Mouse (Mus musculus) right cerebral cortex, postnatal 10 days (tissue): Measurements from ENCODE around the gene Cyp4a30b.
"Not testable (repeated sequence)": the region's sequence is repeated elsewhere in the genome, so short reads cannot be mapped to it uniquely, and the experiment has no call there.

Experiments used
- DNase-seq, 2 experiments: peaks; one replicate each; pipeline ENCODE4 v3.0.0; 2021; ENCODE audit warnings: low spot score in 2 of 2

The Cyp4a30b gene

DNA sequence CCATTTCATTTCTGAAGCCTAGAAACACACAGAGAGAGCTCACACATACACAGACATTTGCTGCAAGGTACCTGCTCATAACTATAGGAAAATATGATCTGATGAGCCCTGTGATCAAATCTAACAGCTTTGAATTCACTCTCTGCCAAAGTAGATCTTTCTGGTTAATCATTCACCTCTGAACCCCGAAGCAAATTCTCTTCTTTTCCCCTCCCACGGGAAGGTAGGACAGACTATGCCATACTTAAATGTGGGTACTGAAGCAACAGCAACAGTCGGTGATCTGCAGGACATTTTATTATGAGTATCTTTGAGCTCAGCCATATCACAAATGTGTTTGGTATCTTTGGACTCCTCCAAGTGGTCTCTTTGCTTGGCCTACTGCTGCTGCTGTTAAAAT, at the start of gene Cyp4a30b:
Gene Cyp4a30b (plus strand): TSS at position 301 of the 400 bp plus-strand sequence.
- DNase-seq = no peak

DNA sequence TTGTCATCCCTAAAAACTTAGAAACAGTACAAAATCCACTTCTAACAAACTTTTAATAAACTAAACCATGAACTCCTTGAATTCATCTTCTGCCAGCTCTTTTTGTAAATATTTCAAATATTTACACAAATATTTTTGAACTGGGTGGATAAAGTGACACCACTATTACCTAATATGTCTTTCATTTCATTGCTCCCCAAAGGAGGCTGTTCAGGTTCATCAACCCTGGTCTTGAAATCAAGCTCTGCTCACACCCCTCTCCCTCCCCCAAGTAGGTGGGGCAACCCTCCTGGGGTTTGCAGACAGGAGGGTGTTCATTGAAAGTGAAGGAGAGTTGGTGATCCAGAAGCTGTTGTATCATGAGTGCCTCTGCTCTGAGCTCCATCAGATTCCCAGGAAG, 41.1 kb upstream of the Cyp4a30b start, which contains the start of gene Cyp4a12b:
Gene Cyp4a12b (plus strand): TSS at position 301 of the 400 bp plus-strand sequence.
- not testable (repeated sequence) for DNase-seq

DNA sequence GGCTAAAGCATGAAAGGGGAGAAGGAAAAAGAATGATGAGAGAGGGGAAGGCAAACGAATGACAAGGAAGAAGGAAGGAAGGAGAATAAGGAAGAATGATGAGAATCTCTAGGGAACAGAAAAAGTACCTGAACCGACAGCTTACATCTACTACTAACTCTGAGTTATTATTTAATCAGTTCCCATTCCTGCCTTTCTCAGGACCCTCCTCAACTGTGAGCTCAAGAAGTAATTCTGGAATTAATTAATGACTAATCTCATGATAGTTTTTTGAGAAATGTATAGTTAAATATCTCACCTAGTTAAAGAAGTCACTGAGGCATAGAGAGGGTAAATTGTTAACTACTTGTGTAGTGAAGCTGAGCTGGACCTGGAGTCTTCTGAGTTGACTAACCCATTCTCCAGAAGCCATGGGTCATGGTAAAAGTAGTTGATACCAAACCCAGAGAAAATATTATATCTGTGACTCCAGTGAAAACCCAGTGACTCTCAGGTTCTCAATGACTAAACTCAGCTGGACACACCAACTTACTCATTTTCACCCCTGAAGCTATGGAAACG, 1.7 kb upstream of the Cyp4a30b start:
- DNase-seq = no peak

DNA sequence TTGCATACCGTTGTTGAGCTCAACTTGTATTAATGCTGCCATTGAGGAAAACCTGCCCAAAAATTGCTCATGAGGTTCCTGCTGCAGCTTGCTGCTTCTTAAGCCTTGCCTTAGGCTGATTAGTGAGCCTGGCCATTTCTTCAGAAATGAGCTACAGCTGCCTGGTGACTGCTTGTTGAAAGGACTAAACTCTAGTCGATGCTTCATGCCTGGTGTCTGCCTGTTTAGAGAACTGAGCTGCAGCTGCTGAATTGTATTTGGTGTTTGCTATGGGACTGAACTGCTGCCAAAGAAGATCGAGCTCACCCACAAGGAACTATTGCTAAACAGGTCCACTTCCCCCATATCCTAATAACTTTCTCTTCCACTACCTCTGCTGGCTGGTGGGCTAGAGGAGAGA, 21.2 kb downstream of the Cyp4a30b start:
- not testable (repeated sequence) for DNase-seq

DNA sequence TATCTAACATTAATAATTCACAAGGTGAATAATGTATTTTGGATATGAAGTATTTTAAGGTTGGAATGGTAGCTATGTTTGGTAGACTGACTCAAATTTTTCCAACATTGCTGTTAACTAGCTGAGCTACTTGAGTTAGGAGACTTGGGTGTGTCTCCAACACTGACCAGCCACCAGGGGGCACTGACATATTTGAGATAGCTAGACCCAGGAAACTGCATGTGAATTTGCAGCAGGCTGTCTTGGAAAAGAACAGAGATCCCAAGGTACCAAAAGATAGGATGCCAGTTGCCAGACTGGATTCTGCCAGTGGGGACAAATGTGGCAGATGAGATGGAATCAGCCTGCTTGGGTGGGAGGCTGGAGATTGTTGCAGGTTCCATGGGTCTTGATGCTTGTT, 23.6 kb downstream of the Cyp4a30b start:
- not testable (repeated sequence) for DNase-seq

DNA sequence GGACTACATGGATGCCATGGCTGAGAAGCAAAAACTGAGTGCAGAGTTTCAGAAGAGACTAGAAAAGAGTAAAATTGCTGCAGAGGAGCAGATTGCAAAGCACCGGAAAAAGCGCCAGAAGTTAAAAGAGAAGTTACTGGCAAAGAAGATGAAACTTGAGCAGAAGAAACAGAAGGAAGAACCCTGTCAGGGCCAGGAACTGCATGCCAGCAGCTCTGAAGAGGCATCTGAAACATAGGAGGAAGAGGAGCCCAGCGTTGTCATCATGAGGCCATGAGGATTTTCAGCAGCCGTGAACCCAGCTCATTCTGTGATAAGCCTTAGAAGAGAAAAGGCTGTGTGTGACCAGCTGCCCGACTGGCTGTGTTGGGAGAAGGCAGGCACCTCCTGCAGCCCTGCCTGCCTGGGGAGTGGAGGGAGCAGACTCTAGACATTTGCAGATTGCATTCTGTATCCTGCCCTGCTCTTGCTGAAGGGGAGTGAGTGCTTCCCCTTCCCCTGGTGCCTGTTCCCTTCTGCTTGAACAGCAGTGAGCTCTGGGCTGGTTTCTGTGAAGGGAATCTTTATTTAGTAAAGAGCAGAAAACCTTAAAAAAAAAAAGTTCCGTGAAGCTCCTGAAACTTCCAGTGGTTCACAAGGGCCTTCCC, 28.7 kb downstream of the Cyp4a30b start:
- DNase-seq = peak; percentile 23 to 43

DNA sequence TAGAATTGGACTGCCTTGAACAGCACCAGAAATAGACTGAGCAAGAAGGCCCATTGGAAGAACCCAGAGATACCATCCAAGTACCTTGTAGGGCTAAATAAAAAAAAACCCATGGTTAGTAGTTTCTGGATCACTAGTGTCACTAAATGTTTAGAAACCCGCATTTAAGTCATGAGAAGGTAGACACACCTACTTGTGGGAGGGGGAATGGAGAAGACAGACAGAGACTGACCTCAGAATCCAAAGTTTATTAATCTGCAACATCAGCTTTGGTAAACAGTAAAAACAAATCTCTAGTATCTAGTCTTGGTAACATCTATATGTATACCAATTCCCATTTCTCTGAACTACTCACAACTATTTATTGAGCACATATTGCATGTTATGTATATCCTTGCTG, 43.6 kb downstream of the Cyp4a30b start, which contains the start of gene Cyp4a14:
Gene Cyp4a14 (minus strand): TSS at position 142 of the 400 bp plus-strand sequence.
- no peak for DNase-seq

DNA sequence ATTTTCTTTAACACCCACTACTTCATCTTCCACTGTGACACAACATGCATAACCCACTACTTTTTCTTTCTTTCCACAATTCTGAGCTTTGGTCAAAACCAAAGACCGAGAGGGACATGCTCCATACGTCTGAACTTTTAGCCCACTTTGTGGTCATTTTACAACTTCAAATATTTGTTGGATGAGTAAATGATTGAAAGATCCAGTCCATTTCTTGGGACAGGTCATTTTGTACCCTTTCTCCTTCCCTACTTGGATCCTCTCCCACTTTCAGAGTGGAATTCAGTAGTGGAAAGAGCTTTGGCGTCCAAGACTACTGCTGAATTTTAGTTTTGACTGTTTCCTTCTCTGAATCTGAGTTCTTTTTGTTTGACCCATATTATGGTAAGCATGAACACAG, 45.1 kb downstream of the Cyp4a30b start:
- no peak for DNase-seq

DNA sequence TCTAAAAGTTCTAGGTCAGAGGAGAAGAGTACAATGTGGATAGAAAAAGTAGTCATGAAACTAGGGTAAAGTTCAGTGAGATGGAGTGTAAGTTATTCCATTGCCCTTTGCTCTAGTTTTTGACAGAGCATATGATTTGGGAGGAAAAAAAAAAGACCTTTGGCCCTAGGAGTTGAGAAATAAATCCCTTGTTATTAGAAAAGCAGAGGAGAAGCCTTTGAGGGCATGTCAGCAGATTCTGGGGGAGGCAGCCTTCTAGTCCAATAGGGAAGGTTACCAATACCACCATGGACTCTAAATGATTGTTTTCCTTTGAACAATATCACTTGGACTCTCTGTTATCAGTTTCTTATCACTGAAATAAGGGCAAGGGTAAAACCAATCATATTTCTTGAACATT, 61.6 kb downstream of the Cyp4a30b start:
- DNase-seq = not testable (repeated sequence)

DNA sequence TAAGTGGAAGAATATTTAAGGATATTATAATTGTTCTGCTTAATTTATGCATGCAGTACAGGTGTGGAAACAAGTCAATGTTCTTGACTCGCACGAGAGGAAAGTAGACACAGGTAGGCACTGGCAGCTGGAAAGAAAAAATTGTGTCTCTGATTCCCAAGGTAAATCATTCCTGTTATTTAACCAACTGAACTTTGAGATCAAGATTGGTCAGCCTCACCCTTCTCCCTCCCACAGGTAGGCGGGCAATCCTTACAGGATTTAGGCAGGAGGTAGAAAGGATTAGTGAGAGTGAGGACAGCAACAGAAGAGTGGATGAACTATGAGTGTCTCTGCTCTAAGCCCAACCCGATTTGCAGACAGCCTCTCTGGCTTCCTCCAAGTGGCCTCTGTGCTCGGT, 65.6 kb downstream of the Cyp4a30b start, which contains the start of gene Cyp4a10:
Gene Cyp4a10 (plus strand): TSS at position 265 of the 400 bp plus-strand sequence.
- not testable (repeated sequence) for DNase-seq

DNA sequence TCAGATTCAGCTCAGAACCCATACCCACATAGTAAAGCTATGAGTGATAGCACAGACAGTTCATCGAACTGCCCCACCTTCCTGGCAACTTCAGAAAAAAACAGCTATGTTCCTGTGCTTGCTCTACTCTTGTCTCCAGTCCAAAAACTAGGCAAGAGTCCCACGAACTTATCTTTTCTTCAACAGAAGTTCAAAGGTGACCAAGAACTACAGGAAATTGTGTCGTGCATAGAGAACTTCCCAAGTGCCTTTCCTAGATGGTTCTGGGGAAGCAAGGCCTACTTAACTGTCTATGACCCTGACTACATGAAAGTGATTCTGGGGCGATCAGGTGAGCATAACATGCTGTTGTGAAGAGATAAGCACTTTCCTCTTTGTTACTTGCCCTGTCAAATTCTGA, 67.0 kb downstream of the Cyp4a30b start:
- no peak for DNase-seq
